Mouse (Mus musculus) kidney, adult 9 months (tissue): ENCODE measurements at regions not wholly inside any gene's neighbourhood (a gene's known extent, or its start where the extent isn't known, plus 50 kb on each side); places are given as distances from the start of the nearest gene placed in this dataset.
A peak's percentile ranks its signal among the peaks of the same experiment; 100 is the strongest.

Source experiments
- DNase-seq: peaks from one replicate; pipeline ENCODE4 v3.0.0; 2022

GRCm38 (mm10) chr10:38875667-38876245, 54.2 kb upstream of the Rfpl4b start:
- peak; percentile 63 for DNase-seq

DNA sequence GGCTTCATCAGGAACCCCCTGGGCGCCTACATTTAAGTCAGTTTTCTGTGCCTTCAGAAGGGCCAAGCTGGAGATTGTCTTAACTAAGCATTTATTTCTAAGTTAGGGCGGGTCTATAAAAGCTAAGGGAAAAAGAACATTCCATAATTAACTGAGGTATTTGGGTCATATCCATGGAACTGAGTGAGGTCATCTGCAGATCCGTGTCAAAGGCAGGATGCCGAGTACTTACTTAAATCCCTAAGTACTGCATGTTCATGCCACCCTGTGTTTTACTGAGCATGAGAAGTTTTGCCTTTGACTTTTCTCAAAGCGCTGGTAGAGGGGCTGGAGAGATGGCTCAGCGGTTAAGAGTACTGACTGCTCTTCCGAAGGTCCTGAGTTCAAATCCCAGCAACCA, 57.7 kb upstream of the Rfpl4b start:
- no peak for DNase-seq

DNA sequence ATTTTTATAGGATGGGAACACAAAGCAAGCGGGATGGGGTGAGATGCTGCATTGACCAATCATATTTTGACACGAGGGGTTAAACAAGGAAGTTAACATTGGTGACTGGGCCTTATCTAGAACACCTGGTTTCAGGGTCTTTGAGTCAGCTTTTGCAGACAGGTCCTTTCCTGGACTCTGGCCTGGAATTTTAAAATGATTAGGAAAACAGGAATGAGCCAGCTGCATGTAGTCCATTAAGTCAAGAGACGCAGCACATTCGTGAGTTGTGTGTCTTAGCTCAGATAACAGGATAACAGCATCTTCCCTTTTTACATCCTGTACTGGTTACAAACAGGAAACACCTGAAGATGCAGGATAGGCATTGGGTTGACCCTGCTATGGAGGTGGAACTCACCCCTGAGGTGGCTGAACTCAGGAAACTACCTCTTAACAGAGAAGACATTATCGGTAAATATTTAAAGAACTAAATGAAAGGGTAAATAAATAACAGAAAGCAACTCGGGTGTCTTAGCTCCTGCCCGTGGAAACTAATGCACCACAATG, 59.1 kb upstream of the Rfpl4b start:
- DNase-seq, result peak; percentile 19

GRCm38 (mm10) chr10:38882154-38882553, 60.6 kb upstream of the Rfpl4b start:
- DNase-seq, result peak; percentile 27

- no peak for DNase-seq
Measured at GRCm38 (mm10) chr10:38883816-38884599, 62.4 kb upstream of the Rfpl4b start.

- DNase-seq, result no peak
Measured at GRCm38 (mm10) chr10:38884641-38885040, 63.1 kb upstream of the Rfpl4b start.

GRCm38 (mm10) chr10:38886441-38886840, 64.9 kb upstream of the Rfpl4b start:
- DNase-seq, result no peak

GRCm38 (mm10) chr10:38887896-38888295, 66.3 kb upstream of the Rfpl4b start:
- no peak for DNase-seq

DNA sequence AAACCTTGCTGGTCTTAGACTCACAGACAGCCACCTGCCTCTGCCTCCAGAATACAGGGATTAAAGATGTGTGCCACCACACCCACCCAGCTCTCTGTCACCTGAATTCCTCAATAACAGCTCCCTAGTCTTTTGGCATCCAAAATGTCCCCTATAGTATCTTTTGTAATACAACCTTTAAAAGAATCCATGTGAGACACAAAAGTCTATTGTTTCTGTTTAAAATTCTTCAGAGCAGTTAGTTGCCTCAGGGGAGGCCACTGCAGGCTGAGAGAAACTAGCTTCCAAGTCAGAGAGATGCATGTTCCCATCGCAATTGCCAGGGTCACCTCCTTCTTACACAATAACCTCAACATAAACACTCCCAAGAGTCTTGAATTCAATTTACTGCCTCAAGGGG, 70.6 kb upstream of the Lama4 start:
- no peak for DNase-seq

DNA sequence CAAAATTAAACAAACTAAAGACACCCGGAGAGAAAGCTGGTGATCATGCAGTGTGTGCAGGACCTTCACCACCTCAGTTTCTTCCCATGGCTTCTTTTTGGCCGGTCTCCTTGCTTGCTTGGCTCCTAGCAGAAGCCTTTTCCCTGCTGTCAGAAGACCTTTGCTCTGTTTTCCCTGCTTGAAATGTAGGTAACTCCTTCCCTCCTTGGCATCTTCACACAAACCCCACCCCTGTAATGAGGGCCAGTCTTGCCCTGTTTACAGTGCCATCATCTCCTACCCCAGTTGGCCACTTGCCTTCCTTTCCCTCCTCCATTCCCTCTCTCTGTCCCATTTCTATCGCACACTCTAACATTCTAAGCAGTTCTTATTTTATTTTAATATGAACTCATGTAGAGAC, 69.7 kb upstream of the Lama4 start:
- no peak for DNase-seq

DNA sequence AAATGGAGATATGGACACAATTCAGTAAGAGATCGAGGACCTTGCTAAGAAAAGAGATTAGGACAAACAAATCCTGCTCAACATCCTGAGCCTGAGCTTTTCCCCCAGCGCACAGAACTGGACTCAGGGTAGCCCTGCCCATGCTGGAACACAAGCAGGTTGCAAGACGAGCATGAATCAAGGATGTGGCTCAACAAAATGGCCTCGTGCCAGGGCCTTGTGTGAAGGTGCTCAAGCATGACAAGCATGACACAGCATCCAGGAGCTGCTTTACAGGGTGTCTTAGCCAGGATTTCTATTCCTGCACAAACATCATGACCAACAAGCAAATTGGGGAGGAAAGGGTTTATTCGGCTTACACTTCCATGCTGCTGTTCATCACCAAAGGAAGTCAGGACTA, 67.7 kb upstream of the Lama4 start:
- peak; percentile 57 for DNase-seq

DNA sequence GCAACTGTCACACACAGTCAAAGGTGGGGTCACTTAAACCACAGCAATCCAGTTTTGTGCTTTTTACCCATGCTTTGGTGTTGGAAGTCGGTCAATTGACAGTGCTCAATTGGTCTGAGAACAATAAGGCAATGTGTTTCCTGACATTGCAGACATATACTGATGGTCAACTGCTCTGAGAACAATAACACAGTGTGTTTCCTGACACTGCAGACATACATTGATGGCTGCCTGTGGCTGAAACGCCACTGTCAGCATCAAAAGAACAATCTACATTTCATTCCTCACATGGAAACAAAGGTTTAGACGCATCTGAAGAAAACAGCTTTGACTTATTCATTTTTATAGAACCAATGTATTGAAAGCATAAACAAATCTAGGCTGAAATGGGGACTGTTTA, 59.2 kb upstream of the Lama4 start:
- no peak for DNase-seq

DNA sequence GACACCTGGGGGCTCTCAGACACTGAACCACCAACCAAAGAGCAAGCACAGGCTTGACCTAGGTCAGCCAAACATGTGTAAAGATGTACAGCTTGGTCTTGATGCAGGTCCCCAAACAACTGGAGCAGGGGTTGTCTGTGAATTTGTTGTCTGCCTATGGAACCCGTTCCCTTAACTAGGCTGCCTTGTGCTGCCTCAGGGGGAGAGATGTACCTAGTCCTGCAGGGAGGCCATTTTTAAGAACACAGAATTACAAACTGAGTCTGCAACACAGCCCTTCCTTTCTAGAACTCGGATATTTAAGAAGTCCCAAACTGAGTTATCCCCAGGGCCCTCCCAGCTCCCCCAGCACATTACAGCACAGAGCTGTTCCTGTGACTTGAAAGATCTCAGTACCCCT, 57.5 kb upstream of the Lama4 start:
- DNase-seq, result no peak

DNA sequence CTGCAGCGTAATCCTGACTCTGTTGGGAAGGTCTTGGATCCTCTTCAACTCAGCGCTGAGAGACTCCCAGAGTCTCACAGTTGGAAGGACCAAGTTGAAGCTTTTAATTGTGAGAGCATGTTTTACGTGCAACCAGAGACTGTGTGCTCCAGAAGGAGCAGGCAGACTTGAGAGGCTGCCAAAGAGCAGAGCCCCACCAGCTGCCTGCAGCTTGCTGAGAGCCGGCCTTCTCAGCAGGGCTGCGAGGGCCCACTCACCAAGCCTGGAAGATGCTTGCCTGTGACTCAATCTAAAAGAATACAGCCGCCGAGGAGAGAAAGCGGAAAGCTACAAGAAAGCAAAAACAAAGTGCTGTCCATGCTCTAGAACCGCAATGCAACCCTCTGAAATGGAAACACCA, 57.0 kb upstream of the Lama4 start:
- DNase-seq, result peak; percentile 28

GRCm38 (mm10) chr10:38909152-38909732, 56.1 kb upstream of the Lama4 start:
- no peak for DNase-seq

DNA sequence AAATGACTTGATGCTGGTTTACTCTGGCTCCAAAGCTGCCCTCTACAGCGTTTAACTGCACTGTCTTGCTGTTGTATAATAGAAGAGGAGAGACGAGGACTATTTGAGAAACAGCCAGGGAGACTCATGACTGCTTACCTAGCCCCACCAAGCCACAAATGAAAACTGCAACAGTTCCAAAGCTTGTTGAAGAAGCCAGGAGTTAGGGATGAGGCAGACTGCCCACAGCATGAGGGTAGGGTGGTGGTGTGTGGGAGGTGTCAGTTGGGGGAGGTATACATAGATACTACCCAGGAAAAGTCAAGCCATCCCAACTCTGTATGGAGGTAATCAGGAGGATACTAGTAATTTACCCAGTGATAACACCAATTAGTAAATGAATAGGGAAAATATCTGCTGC, 55.5 kb upstream of the Lama4 start:
- DNase-seq, result no peak

DNA sequence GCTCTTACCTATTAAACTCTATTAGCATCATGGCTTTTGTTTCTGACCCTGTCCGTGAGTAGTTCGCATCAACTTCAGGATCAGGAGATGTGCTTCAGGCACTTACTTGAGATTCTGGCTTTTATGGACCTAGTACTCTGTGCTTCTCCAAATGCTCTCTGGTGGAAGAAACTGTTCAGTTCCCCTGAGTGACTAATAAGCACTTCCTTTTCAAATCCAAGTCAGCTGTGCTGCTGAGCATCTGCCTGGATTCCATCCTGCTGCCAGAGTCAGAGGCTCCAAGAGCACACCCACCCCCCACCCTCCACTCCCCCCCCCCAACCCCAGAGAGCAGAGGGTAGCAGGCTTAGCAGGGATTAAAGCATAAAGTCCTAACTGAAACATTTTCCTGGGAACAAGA, 52.3 kb upstream of the Lama4 start:
- DNase-seq, result no peak
